Mouse (Mus musculus) MEL (cell line): Measurements from ENCODE around the gene Rab31. TPM values are rescaled to one million over a fixed set of nuclear protein-coding genes. Genes with fewer than 3 reads are reported as not detected.
A peak's percentile ranks its signal among the peaks of the same experiment; 100 is the strongest.

Experiments
- DNase-seq: peaks from one replicate; pipeline ENCODE4 v3.0.0; 2011; ENCODE audit warnings: low read depth, low spot score
- H3K27ac ChIP-seq: 2 replicates; pipeline ENCODE4 v1.5.1; 2012; ENCODE audit warnings: low read depth, mild to moderate bottlenecking, control low read depth, low read length, moderate library complexity; ENCODE audit not compliant: control insufficient read depth
- H3K27me3 ChIP-seq, 2 experiments: fragments of 150-350 bp in 1 of 2; sonication (generic) in 1 of 2; 2 replicates each; pipeline ENCODE4 v1.6.1; 2012; ENCODE audit warnings: low read length in 2 of 2, mild to moderate bottlenecking in 2 of 2, improper control_type of control experiment in 1 of 2, moderate library complexity in 1 of 2; ENCODE audit not compliant: insufficient read depth in 2 of 2, control insufficient read depth in 1 of 2
- H3K36me3 ChIP-seq, 2 experiments: 2 replicates each; pipeline ENCODE4 v1.6.1; 2012 to 2014; ENCODE audit warnings: low read length in 2 of 2, improper control_type of control experiment in 1 of 2, inconsistent platforms in 1 of 2, mild to moderate bottlenecking in 1 of 2; ENCODE audit not compliant: insufficient read depth in 2 of 2, control insufficient read depth in 1 of 2
- H3K4me1 ChIP-seq, 2 experiments: fragments of 150-350 bp in 1 of 2; sonication (generic) in 1 of 2; 2 replicates each; pipeline ENCODE4 v1.6.1; 2012; ENCODE audit warnings: low read length in 2 of 2, improper control_type of control experiment in 1 of 2, mild to moderate bottlenecking in 1 of 2; ENCODE audit not compliant: insufficient read depth in 2 of 2, control insufficient read depth in 1 of 2
- H3K4me3 ChIP-seq, 2 experiments: fragments of 150-350 bp in 1 of 2; sonication (generic) in 1 of 2; 2 replicates each; pipeline ENCODE4 v1.5.1; 2012; ENCODE audit warnings: low read depth in 2 of 2, low read length in 2 of 2, mild to moderate bottlenecking in 2 of 2, moderate library complexity in 2 of 2, control low read depth in 1 of 2, improper control_type of control experiment in 1 of 2; ENCODE audit not compliant: control insufficient read depth in 1 of 2, insufficient read depth in 1 of 2
- H3K79me2 ChIP-seq: 2 replicates; pipeline ENCODE4 v1.6.1; 2012; ENCODE audit warnings: mild to moderate bottlenecking, low read length, moderate library complexity; ENCODE audit not compliant: control insufficient read depth, poor library complexity, insufficient read depth
- H3K9ac ChIP-seq: 2 replicates; pipeline ENCODE4 v1.6.1; 2012; ENCODE audit warnings: low read depth, mild to moderate bottlenecking, control low read depth, low read length, moderate library complexity; ENCODE audit not compliant: control insufficient read depth, poor library complexity, severe bottlenecking
- H3K9me3 ChIP-seq: fragments of 150-350 bp; sonication (generic); replicated peaks from 2 replicates; pipeline ENCODE4 v1.6.1; 2012; ENCODE audit warnings: mild to moderate bottlenecking, low read length, improper control_type of control experiment, moderate library complexity; ENCODE audit not compliant: insufficient read depth
- CHD1 ChIP-seq: IDR thresholded peaks from 2 replicates; pipeline ENCODE4 v1.6.1; 2012; ENCODE audit warnings: low read depth, mild to moderate bottlenecking, inconsistent platforms, low read length, improper control_type of control experiment
- CHD2 ChIP-seq: IDR thresholded peaks from 2 replicates; pipeline ENCODE4 v1.6.1; 2011; ENCODE audit warnings: low read length, improper control_type of control experiment
- ELF1 ChIP-seq: IDR thresholded peaks from 2 replicates; pipeline ENCODE4 v1.6.1; 2014; ENCODE audit warnings: low read depth, mild to moderate bottlenecking, inconsistent platforms, low read length, improper control_type of control experiment, moderate library complexity
- EP300 ChIP-seq, 2 experiments: IDR thresholded peaks; 2 replicates each; pipeline ENCODE4 v1.6.1; 2011; ENCODE audit warnings: improper control_type of control experiment in 2 of 2, low read length in 2 of 2, low read depth in 1 of 2, mild to moderate bottlenecking in 1 of 2
- ETS1 ChIP-seq: IDR thresholded peaks from 2 replicates; pipeline ENCODE4 v1.6.1; 2012; ENCODE audit warnings: low read depth, mild to moderate bottlenecking, inconsistent platforms, low read length, improper control_type of control experiment, moderate library complexity
- GABPA ChIP-seq: IDR thresholded peaks from 2 replicates; pipeline ENCODE4 v1.6.1; 2012; ENCODE audit warnings: low read depth, mild to moderate bottlenecking, inconsistent platforms, low read length, improper control_type of control experiment, moderate library complexity
- GATA1 ChIP-seq: IDR thresholded peaks from 2 replicates; pipeline ENCODE4 v1.6.1; 2011; ENCODE audit warnings: low read depth, low read length, improper control_type of control experiment
- HCFC1 ChIP-seq: IDR thresholded peaks from 2 replicates; pipeline ENCODE4 v1.6.1; 2012; ENCODE audit warnings: low read depth, mild to moderate bottlenecking, inconsistent platforms, low read length, improper control_type of control experiment, moderate library complexity
- JUND ChIP-seq: IDR thresholded peaks from 2 replicates; pipeline ENCODE4 v1.6.1; 2011; ENCODE audit warnings: low read depth, mild to moderate bottlenecking, improper control_type of control experiment, low read length
- KAT2A ChIP-seq: conservative IDR thresholded peaks from 2 replicates; pipeline ENCODE4 v1.6.1; 2012; ENCODE audit warnings: low read depth, low read length, improper control_type of control experiment, inconsistent platforms
- MEF2A ChIP-seq: IDR thresholded peaks from 2 replicates; pipeline ENCODE4 v1.6.1; 2014; ENCODE audit warnings: low read depth, mild to moderate bottlenecking, inconsistent platforms, low read length, improper control_type of control experiment; ENCODE audit not compliant: poor library complexity, insufficient replicate concordance, severe bottlenecking; ENCODE audit errors: extremely low read depth
- MYC ChIP-seq: IDR thresholded peaks from 2 replicates; pipeline ENCODE4 v1.6.1; 2011; ENCODE audit warnings: low read depth, mild to moderate bottlenecking, low read length, improper control_type of control experiment, moderate library complexity
- NRF1 ChIP-seq: IDR thresholded peaks from 2 replicates; pipeline ENCODE4 v1.6.1; 2014; ENCODE audit warnings: low read depth, mild to moderate bottlenecking, inconsistent platforms, low read length, improper control_type of control experiment, moderate library complexity; ENCODE audit not compliant: poor library complexity, insufficient read depth, severe bottlenecking
- RCOR1 ChIP-seq: IDR thresholded peaks from 2 replicates; pipeline ENCODE4 v1.6.1; 2012; ENCODE audit warnings: low read depth, mild to moderate bottlenecking, inconsistent platforms, low read length, improper control_type of control experiment
- TAL1 ChIP-seq: IDR thresholded peaks from 2 replicates; pipeline ENCODE4 v1.6.1; 2012; ENCODE audit warnings: mild to moderate bottlenecking, inconsistent platforms, low read length, moderate library complexity, mixed read lengths
- USF2 ChIP-seq, 2 experiments: IDR thresholded peaks; 2 replicates each; pipeline ENCODE4 v1.6.1; 2011 to 2012; ENCODE audit warnings: improper control_type of control experiment in 2 of 2, low read length in 2 of 2, borderline replicate concordance in 1 of 2, inconsistent platforms in 1 of 2, low read depth in 1 of 2, mild to moderate bottlenecking in 1 of 2; ENCODE audit not compliant: insufficient read depth in 1 of 2
- ZKSCAN1 ChIP-seq: IDR thresholded peaks from 2 replicates; pipeline ENCODE4 v1.6.1; 2012; ENCODE audit warnings: low read depth, mild to moderate bottlenecking, inconsistent platforms, low read length, improper control_type of control experiment, moderate library complexity
- ZNF384 ChIP-seq: IDR thresholded peaks from 2 replicates; pipeline ENCODE4 v1.6.1; 2012; ENCODE audit warnings: low read depth, mild to moderate bottlenecking, inconsistent platforms, low read length, improper control_type of control experiment
- polyA plus RNA-seq, 2 experiments: library from polyadenylated mRNA; stranded (reverse) in 1 of 2; unstranded in 1 of 2; fragments of >175 nt in 1 of 2; fragments of >200 nt in 1 of 2; gene quantifications; 2 replicates each; pipeline versions ENCODE4 v1.2.1 to v1.2.4; 2012; ENCODE audit warnings: low replicate concordance in 2 of 2, low read depth in 1 of 2; ENCODE audit not compliant: insufficient read length in 2 of 2, insufficient read depth in 1 of 2, missing spikeins in 1 of 2
- total RNA-seq: library from RNA; depleted of rRNA; stranded (reverse); fragments of 300-350 nt; gene quantifications from 2 replicates; pipeline ENCODE4 v1.2.3, GENCODE M21; 2012

Gene Rab31
- total and polyA plus RNA-seq, 3 experiments = 23.6 to 25.7 TPM; not detected in 1

GRCm38 (mm10) chr17:65674710-65675171 is 97.8 kb downstream of the Rab31 start:
- peaks cover 0 to 12% of the 10 kb centered on the region in 2 experiments; a peak in 2 of 4 replicates for H3K36me3 ChIP-seq
- no peaks in the 10 kb centered on the region for H3K79me2 ChIP-seq
- H3K27ac ChIP-seq = no peak overlapping the region
- no peak overlapping the region for H3K9ac ChIP-seq
- DNase-seq = peak; percentile 71
- H3K9me3 ChIP-seq = no peaks in the 10 kb centered on the region
- no peak for TF ChIP-seq CHD2
- peak; percentile 92 for TF ChIP-seq GATA1
- no peak for TF ChIP-seq MYC
- TF ChIP-seq ELF1 = no peak
- no peak for TF ChIP-seq GABPA
- peak; percentile 41 to 71; a peak in 3 of 4 replicates for TF ChIP-seq EP300 (IDR thresholded peaks at IDR 0.05; ENCODE audit: low read depth in 1 of 2, low read length in 2 of 2)
- peak; percentile 58 for TF ChIP-seq RCOR1
- TF ChIP-seq ZNF384 = no peak
- no peak for TF ChIP-seq JUND
- 0 out of 2 replicates have a peak, but pooled peaks have one; percentile 25 for TF ChIP-seq HCFC1
- TF ChIP-seq TAL1 = no peak
- no peaks in the 10 kb centered on the region for H3K27me3 ChIP-seq
- H3K4me1 ChIP-seq = peaks cover 6 to 15% of the 10 kb centered on the region in 2 experiments
- H3K4me3 ChIP-seq = no peak overlapping the region

- TF ChIP-seq MYC = no peak
- no peak for TF ChIP-seq ZKSCAN1
- TF ChIP-seq USF2 (IDR thresholded peaks at IDR 0.05; ENCODE audit: borderline replicate concordance in 1 of 2, insufficient read depth in 1 of 2, low read depth in 1 of 2, low read length in 2 of 2) = no peak
- TF ChIP-seq NRF1 = no peak
- TF ChIP-seq HCFC1 = no peak
- TF ChIP-seq JUND = no peak
- no peak for TF ChIP-seq KAT2A
- TF ChIP-seq MEF2A = no peak
- no peak for TF ChIP-seq ETS1
- TF ChIP-seq CHD1 = no peak
- no peak for TF ChIP-seq RCOR1
- no peak for TF ChIP-seq ZNF384
- TF ChIP-seq EP300 (IDR thresholded peaks at IDR 0.05; ENCODE audit: low read depth in 1 of 2, low read length in 2 of 2) = no peak
- no peak for DNase-seq
- H3K9ac ChIP-seq = no peak overlapping the region
Observed at GRCm38 (mm10) chr17:65672926-65673325, 99.6 kb downstream of the Rab31 start.

More at GRCm38 (mm10) chr17:65672926-65673325, 99.6 kb downstream of the Rab31 start:
- H3K4me1 ChIP-seq = peaks cover 6 to 15% of the 10 kb centered on the region in 2 experiments
- no peak overlapping the region for H3K4me3 ChIP-seq
- no peak overlapping the region for H3K27ac ChIP-seq
- H3K36me3 ChIP-seq = peaks cover 0 to 12% of the 10 kb centered on the region in 2 experiments; a peak in 2 of 4 replicates
- no peaks in the 10 kb centered on the region for H3K27me3 ChIP-seq
- no peaks in the 10 kb centered on the region for H3K79me2 ChIP-seq
- H3K9me3 ChIP-seq = no peaks in the 10 kb centered on the region
